Mouse (Mus musculus): ENCODE measurements around the gene Ift140.
"Not testable (repeated sequence)": the region's sequence is repeated elsewhere in the genome, so short reads cannot be mapped to it uniquely, and the experiment has no call there.

The Ift140 gene

DNA sequence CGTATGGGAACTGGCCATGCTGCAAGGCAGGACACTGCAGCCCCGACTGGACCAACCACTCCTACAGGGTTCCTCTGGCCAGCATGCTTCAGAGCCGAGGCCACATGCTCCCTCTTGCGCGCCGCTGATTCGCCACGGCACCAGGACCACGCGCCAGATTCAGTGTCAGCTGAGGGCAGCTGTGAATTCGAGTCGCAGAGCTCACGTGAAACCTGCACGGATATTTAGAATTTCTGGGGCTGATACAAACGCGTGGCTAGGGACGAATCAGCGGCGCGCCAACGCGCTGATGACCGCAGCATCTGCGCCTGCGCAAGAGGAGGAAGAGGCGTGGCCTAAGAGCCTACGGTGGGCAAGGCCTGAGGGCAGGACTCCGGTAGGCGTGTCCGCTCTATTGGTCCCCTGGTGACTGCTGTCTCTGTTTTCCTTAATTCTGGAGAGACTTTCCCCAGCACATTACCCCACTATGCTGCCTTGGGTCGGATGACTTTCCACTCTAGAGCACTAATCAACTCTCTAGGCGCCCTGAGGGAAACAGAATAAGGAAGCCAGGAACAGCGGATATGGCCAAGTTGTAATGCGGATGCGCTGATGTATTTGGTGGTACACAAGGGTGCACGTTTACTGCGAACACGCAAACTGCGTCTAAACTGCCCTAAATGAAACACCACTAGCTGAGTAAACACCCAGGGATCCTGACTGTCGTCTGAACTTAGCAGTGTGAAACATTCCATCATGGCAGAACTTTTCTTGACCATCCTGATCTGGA is 100.0 kb downstream of the Ift140 start, which contains the start of gene Telo2:
Gene Telo2, minus strand, starts transcription at position 304 of the 769 bp plus-strand sequence.
- DNase-seq (ENCODE audit: low read depth, low spot score), result peak; percentile 92

DNA sequence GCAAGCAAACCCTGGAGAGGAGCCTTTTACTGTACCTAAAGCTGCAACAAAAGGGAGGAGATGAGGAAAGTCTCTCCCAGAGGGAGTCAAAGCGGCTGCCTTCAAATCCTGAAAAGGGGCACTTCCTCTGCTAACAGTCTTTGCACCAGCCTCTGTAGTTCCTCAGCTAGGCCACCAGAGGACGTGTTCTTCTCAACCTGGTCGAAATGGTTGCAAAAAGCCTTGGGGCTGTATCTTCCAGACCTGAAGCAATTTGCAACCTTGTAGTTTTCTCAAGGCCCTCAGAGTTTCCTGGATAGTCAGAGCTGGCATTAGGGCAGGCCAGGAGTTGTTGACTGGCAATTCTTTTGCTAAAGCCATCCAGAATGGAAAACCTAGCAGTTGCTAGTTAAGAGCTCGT is 101.4 kb downstream of the Ift140 start:
- DNase-seq (ENCODE audit: low read depth, low spot score), result peak; percentile 18

DNA sequence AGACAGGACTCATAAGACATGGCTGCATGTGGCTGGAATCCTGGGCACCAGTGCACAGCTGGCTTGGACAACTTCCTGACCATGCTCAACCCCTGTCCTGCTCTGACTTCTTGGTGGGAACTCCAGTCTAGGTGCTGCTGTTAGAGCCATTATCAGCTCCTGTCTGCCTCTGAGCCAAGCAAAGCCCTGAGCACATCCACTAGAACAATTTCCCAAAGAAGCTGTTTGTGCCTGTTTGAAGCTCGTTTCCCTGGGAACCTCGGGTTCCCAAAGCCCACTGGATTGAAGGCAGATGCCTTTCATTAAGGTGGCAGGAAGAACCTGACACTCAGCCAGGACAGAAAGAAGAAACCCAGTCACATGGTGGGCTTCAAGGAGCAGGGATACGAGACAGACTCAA is 104.5 kb downstream of the Ift140 start, which contains the start of gene Ptx4:
Gene Ptx4, plus strand, starts transcription at position 355 of the 400 bp plus-strand sequence.
- no peak for DNase-seq (ENCODE audit: low read depth, low spot score)

DNA sequence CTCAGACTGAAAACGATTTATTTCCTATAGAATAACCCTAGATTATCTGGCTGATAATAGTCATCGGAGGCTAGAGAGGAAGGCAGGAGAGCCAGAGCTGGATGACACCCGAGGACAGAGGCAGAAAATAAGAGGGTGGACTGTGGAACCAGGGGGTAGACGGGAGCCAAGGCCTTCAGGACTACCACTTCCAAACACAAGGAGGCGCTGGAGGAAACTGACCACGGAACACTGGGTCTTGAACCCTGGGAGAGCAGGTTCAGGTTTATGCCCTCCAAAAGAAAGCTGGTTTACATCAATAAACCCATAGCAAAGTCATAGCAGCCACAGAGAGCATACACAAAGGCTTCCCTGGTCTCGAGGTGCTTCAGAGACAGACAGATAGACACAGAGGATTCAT is 108.1 kb downstream of the Ift140 start:
- peak; percentile 40 for DNase-seq (ENCODE audit: low read depth, low spot score)

DNA sequence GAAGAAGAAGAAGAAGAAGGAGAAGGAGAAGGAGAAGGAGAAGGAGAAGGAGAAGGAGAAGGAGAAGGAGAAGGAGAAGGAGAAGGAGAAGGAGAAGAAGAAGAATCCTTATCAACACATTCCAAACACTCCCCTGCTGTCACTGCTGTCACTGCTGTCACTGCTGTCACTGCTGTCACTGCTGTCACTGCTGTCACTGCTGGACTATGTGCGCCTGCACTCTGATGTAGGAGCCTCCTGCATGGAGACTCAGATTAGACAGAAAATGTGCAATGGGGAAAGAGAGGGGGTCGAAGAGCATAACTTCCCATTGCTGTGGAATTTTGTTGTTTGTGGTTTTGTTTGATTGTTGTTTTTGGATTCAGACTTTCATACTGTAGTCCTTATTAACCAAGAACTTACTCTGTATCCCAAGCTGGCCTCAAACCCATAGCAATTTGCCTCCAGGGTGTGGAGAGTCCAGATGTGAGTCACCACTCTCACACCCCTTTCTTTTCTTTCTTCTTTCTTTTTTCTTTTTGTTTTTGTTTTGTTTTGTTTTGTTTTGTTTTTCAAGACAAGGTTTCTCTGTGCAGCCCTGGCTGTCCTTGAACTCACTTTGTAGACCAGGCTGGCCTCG is 109.7 kb downstream of the Ift140 start:
- not testable (repeated sequence) for DNase-seq (ENCODE audit: low read depth, low spot score)

DNA sequence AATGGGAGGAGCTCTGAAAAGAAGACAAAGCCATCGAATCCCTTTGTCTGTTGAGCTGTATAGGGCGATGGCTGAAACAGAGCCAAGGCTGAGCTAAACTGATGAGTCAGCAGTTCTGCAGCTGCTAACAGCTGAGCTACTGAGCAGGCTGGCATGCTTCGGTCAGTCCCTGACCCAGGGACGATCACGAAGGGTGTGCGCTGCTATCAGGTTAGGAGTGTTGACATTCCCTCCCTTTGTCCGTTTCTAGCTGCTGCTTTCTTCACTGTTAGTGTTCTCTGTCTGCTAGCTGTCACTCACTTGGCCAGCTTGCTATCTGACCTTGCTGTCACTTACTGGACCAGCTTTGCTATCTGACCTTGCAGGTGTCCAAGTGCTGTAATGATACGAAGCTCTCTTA is 111.2 kb downstream of the Ift140 start:
- DNase-seq (ENCODE audit: low read depth, low spot score), result no peak

DNA sequence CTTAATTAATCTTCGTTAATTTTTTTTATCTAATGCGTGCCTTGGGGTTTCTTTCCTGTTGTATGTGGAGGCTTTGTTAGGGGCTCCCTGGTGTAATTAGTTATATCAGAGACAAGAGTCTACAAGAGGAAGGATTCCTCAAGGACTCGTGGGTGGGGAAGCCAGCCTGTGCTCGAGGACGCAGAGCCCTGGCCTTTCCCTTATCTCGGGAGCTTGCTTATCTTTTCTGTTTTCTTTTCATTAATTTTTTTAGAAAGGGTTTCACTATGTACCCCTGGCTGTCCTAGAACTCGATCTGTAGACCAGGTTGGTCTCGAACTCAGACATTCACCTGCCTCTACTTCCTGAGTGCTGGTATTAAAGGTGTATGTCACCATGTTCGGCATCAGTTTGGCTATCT is 111.8 kb downstream of the Ift140 start:
- DNase-seq (ENCODE audit: low read depth, low spot score), result no peak

DNA sequence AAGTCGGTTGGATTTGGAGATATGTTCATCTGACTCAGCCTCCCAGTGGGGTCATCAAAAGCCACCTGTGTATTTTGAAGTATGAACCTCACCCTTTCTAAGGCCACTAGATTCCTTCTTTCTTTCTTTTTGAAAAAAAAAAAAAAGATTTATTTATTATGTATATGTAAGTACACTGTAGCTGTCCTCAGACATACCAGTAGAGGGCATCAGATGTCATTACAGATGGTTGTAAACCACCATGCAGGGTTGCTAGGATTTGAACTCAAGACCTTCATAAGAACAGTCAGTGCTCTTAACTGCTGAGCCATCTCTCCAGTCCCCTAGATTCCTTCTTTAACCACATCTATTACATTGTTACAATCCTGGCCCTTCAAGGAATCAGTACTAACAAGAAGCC is 114.2 kb downstream of the Ift140 start:
- DNase-seq (ENCODE audit: low read depth, low spot score), result peak; percentile 48

DNA sequence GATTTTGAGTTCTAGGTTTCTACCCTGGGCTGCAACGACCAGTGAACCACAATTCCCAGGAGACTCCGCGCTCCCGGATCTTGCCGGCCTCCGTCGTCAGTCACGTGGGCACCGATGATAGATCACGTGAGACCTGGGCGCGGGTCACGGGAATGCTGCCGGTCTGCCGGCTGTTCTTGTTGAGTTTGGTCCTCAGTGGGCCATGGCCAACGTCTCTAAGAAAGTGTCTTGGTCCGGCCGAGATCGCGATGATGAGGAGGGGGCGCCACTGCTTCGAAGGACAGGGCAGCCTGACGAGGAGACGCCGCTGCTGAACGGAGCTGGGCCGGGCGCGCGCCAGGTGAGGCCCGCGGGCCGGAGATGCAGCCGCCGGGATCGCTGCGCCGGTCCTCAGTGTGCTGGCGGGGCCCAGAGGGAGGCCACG is 117.4 kb downstream of the Ift140 start, which contains the start of gene Clcn7:
Gene Clcn7, plus strand, starts transcription at position 117 of the 424 bp plus-strand sequence.
- DNase-seq (ENCODE audit: low read depth, low spot score), result peak; percentile 79

DNA sequence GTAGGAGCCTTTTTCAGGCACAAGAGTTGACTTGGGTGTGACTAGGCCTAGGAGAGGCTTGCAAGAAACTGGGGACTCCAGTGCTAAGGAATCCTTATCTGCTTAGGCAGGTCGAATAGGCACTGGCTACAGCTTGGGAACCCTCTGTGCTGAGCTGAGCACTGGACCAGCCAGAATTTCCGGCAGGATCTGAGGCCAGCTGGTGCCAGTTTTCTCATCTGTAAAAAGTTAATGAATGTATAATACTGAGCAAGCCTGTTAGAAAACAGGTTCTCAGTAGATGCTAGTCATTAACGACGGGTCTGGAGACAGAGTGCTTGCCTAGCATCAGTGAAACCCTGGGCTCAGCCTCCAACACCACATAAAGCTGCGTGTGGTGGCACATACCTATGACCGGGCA is 119.7 kb downstream of the Ift140 start:
- no peak for DNase-seq (ENCODE audit: low read depth, low spot score)

DNA sequence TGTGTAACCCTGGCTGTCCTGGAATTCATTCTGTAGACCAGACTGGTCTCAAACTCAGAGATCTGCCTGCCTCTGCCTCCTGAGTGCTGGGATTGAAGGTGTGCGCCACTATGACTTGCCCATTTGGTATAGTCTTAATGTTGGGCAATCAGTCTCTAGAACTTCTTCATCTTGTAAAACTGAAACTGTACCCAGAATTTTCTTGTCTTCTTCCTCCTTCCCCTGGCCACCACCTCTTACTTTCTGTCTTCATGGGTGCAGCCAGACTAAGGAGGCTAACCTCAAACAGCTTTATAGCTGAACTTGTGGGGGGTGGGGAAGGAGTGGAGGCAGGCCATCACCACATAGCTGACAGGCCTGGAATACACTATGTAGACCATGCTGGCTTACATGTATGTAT is 122.9 kb downstream of the Ift140 start:
- no peak for DNase-seq (ENCODE audit: low read depth, low spot score)

DNA sequence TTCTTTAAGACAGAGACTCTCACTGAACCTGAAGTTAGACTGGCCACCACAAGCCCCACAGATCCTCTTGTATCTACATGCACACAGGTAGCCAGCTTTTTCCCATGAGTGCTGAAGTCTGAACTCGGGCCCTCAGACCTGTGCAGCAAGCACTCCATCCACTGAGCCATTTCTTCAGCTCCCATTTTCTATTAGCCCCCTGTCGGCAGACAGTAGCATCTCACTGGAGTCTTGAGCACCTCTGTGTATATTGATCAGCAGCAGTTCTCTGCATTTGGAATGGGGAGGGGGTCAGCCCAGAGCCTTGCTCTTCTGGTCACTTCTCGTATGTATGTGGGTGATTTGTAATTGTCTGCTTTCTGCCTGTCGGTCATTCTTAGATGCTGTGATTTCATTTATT is 124.1 kb downstream of the Ift140 start:
- no peak for DNase-seq (ENCODE audit: low read depth, low spot score)
